Mouse (Mus musculus): ENCODE results near the gene Sox15.

The Sox15 gene

DNA sequence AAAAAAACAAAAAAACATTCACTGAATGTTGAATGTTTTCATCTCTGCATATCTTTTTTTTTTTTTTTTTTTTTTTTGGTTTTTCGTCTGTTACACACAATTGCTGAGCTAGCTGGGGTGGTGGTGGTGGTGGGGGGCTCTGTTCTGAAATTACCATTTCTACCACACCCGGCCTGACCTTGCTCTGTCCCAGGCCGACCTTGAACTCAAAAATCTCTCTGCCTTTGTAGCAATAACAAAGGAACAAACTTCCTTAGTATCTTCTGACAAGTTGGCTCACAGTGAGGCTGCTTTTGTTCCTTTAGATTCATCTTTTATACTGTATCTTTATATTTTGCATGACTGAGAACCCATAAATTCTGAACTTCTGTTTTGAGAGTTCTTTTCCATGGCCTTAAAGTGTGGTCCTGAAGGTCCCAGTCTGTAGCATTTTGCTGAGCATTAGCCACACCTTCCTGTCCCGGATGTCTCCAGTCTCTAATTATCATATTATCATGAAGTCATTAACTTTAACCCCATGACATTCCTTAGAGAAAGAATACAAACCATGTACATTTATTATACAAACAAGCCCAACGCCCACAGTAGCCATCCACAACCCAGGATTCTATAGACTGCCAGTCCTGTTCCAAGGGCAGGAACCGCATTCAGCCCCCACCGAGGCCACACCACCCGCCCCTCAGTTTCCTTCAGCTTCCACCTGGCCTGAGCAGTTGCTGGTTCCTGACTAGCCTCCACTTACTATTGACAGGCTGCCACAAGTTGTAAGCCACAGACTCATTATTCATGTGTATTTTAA is 48.9 kb downstream of the Sox15 start:
- no peak for DNase-seq

- DNase-seq = no peak
Observed at GRCm38 (mm10) chr11:69704613-69705010, 49.5 kb downstream of the Sox15 start.

All from kidney, adult 9 months (tissue).